Mouse (Mus musculus): Measurements from ENCODE around the gene A4gnt. TPM values are rescaled to one million over a fixed set of nuclear protein-coding genes. Genes with fewer than 3 reads are reported as not detected.
"Not testable (repeated sequence)": the region's sequence is repeated elsewhere in the genome, so short reads cannot be mapped to it uniquely, and the experiment has no call there.

The A4gnt gene
- polyA plus RNA-seq (2012; rRNA removed): 1.0 and 1.4 TPM in 2 replicates

- DNase-seq (ENCODE audit: low spot score): no peak
These were observed at the start of gene A4gnt for GRCm38 (mm10) chr9:99612202-99612601. Gene A4gnt, plus strand, starts transcription at chr9:99612502.

GRCm38 (mm10) chr9:99563714-99564113 is 48.6 kb upstream of the A4gnt start:
- peak; percentile 30 for DNase-seq (ENCODE audit: low spot score)

- no peak for DNase-seq (ENCODE audit: low spot score)
These were observed 44.3 kb upstream of the A4gnt start for GRCm38 (mm10) chr9:99568023-99568346.

- peak; percentile 90 for DNase-seq (ENCODE audit: low spot score)
These were observed 43.8 kb upstream of the A4gnt start, which contains the start of gene Armc8 for GRCm38 (mm10) chr9:99568347-99569070. Gene Armc8, minus strand, starts transcription at chr9:99568899.

GRCm38 (mm10) chr9:99569071-99569397 is 43.3 kb upstream of the A4gnt start:
- no peak for DNase-seq (ENCODE audit: low spot score)

- DNase-seq (ENCODE audit: low spot score): peak; percentile 80
These were observed 36.4 kb upstream of the A4gnt start, which contains the start of gene Dbr1 for GRCm38 (mm10) chr9:99575677-99576480. Gene Dbr1, plus strand, starts transcription at chr9:99575799.

GRCm38 (mm10) chr9:99580655-99581054 is 31.6 kb upstream of the A4gnt start:
- DNase-seq (ENCODE audit: low spot score): no peak

- peak; percentile 55 for DNase-seq (ENCODE audit: low spot score)
These were observed 24.6 kb upstream of the A4gnt start for GRCm38 (mm10) chr9:99587505-99588202.

- DNase-seq (ENCODE audit: low spot score): no peak
These were observed 21.2 kb upstream of the A4gnt start for GRCm38 (mm10) chr9:99591144-99591543.

- not testable (repeated sequence) for DNase-seq (ENCODE audit: low spot score)
These were observed 13.2 kb upstream of the A4gnt start for GRCm38 (mm10) chr9:99599127-99599526.

- no peak for DNase-seq (ENCODE audit: low spot score)
These were observed 8.7 kb upstream of the A4gnt start for GRCm38 (mm10) chr9:99603566-99603965.

- no peak for DNase-seq (ENCODE audit: low spot score)
These were observed 7.4 kb downstream of the A4gnt start for GRCm38 (mm10) chr9:99619688-99620087.

- no peak for DNase-seq (ENCODE audit: low spot score)
These were observed 7.9 kb downstream of the A4gnt start for GRCm38 (mm10) chr9:99620196-99620595.

GRCm38 (mm10) chr9:99622034-99622433 is 9.7 kb downstream of the A4gnt start:
- no peak for DNase-seq (ENCODE audit: low spot score)

GRCm38 (mm10) chr9:99622966-99623365 is 10.7 kb downstream of the A4gnt start:
- DNase-seq (ENCODE audit: low spot score): no peak

GRCm38 (mm10) chr9:99624117-99624516 is 11.8 kb downstream of the A4gnt start:
- no peak for DNase-seq (ENCODE audit: low spot score)

GRCm38 (mm10) chr9:99628581-99628980 is 16.3 kb downstream of the A4gnt start:
- DNase-seq (ENCODE audit: low spot score): no peak

GRCm38 (mm10) chr9:99629281-99630011 is 17.1 kb downstream of the A4gnt start, which contains the start of gene Dzip1l:
Gene Dzip1l, plus strand, starts transcription at chr9:99629496.
- DNase-seq (ENCODE audit: low spot score): peak; percentile 68

- no peak for DNase-seq (ENCODE audit: low spot score)
These were observed 17.8 kb downstream of the A4gnt start for GRCm38 (mm10) chr9:99630071-99630470.

- no peak for DNase-seq (ENCODE audit: low spot score)
These were observed 18.3 kb downstream of the A4gnt start for GRCm38 (mm10) chr9:99630528-99631125.

- DNase-seq (ENCODE audit: low spot score): no peak
These were observed 19.5 kb downstream of the A4gnt start for GRCm38 (mm10) chr9:99631781-99632180.
